Mouse (Mus musculus) olfactory bulb, adult 2 months (tissue): ENCODE data around the gene Gm10271.

ENCODE experiments used
- CTCF ChIP-seq: fragments of 200-500 bp; IDR thresholded peaks from 2 replicates; pipeline ENCODE4 v1.5.1; 2012; ENCODE audit warnings: low read depth, mild to moderate bottlenecking, low read length, moderate library complexity; ENCODE audit not compliant: insufficient read depth
- POLR2A ChIP-seq: fragments of 200-500 bp; IDR thresholded peaks from 2 replicates; pipeline ENCODE4 v1.6.1; 2012; ENCODE audit warnings: mild to moderate bottlenecking, low read depth, low read length, moderate library complexity; ENCODE audit not compliant: insufficient read depth

GRCm38 (mm10) chr10:116948414-116948813 lies 24.0 kb downstream of the Gm10271 start:
- TF ChIP-seq POLR2A (no peak), CTCF (no peak)
